Mouse (Mus musculus): ENCODE data around the gene Tns4. TPM values are rescaled to one million over a fixed set of nuclear protein-coding genes. Genes with fewer than 3 reads are reported as not detected.

The Tns4 gene
- polyA plus RNA-seq, 1 experiment = 0.17 TPM

DNA sequence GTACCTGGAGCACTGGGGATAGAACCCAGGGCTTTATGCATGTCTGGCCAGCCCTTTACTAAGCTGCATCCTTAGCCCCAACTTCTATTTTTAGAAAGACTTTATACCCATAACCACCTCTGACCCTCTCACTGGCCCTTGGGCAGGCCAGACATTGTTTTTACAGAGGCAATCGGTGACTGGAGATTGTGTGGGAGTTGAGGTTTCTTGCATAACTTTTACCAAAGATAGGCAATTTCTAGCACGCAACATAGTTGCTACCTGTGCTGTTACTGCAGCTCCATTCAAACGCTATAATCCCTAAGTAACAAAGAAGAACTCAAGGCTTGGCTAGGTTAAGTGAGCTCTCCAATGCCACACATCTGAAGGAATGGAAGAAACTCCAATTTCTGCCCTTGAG lies 7.5 kb downstream of the Tns4 start:
- TF ChIP-seq CTCF (IDR thresholded peaks at IDR 0.05; ENCODE audit: extremely low read depth, insufficient read depth, low read length) (no peak), POLR2A (IDR thresholded peaks at IDR 0.05; ENCODE audit: extremely low read depth, insufficient read depth, low read length) (no peak)
- Histone ChIP-seq H3K4me1 (ENCODE audit: control insufficient read depth, insufficient read depth, low read length) (no peaks in the 10 kb centered on the region), H3K27ac (ENCODE audit: insufficient read depth, low read length) (no peak overlapping the region), H3K4me3 (ENCODE audit: insufficient read depth, low read length) (no peak overlapping the region)

DNA sequence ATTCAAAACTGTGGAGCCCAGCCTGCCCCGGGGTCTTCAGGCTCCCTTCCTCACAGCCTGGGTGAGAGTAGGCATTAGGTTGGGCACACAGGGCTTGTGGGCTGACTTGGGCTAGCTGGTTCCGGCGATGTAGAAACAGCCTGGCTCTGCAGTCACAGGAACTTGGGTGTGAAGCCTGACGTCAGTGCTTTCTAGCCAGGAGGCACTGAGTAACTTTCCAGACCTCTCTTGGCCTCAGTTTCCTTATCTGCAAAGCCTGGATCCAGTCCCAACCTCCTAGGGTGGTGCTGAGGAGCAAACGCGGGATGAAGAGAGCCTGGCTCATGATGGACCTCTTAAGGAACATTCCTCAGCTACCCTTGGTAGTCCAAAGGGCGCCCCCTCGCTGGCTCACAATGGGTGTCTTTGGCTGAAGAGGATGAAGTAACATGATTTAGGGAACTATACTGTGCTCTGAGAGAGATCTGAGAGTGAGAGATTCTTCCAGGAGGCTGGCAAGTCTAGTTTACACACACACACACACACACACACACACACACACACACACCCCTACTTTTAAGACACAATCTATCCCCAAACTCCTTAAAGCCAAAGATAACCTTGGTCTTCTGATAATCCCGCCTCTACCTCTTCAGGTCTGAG lies 8.1 kb downstream of the Tns4 start:
- Histone ChIP-seq H3K27ac (ENCODE audit: insufficient read depth, low read length) (no peak overlapping the region), H3K4me3 (ENCODE audit: insufficient read depth, low read length) (no peak overlapping the region), H3K4me1 (ENCODE audit: control insufficient read depth, insufficient read depth, low read length) (no peaks in the 10 kb centered on the region)
- TF ChIP-seq CTCF (IDR thresholded peaks at IDR 0.05; ENCODE audit: extremely low read depth, insufficient read depth, low read length) (no peak), POLR2A (IDR thresholded peaks at IDR 0.05; ENCODE audit: extremely low read depth, insufficient read depth, low read length) (no peak)

DNA sequence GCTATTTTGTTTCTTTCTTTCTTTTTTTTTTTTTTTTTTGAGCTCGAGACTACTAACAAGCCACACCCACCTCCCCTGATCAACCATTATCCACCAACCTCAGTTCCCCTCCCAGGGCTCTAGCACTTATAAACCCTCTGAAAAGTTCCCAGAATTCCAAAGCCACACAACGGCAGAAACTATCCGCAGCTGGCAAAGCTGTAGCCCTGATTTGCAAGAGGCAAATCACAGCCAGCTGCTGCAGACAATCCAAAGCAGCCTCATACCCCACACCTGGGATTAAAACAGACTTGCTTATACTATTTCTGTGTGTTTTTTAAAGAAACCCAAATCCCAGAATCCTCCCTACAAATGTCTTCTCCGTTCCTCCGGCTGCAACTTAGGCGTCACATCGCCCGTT lies 11.2 kb downstream of the Tns4 start:
- TF ChIP-seq POLR2A (IDR thresholded peaks at IDR 0.05; ENCODE audit: extremely low read depth, insufficient read depth, low read length) = no peak
- no peak for TF ChIP-seq CTCF (IDR thresholded peaks at IDR 0.05; ENCODE audit: extremely low read depth, insufficient read depth, low read length)
- Histone ChIP-seq H3K27ac (ENCODE audit: insufficient read depth, low read length) (no peak overlapping the region), H3K4me1 (ENCODE audit: control insufficient read depth, insufficient read depth, low read length) (no peaks in the 10 kb centered on the region), H3K4me3 (ENCODE audit: insufficient read depth, low read length) (no peak overlapping the region)

GRCm38 (mm10) chr11:99076744-99077319 lies 12.3 kb downstream of the Tns4 start:
- Histone ChIP-seq H3K27ac (ENCODE audit: insufficient read depth, low read length) (no peak overlapping the region), H3K4me1 (ENCODE audit: control insufficient read depth, insufficient read depth, low read length) (no peaks in the 10 kb centered on the region), H3K4me3 (ENCODE audit: insufficient read depth, low read length) (no peak overlapping the region)
- TF ChIP-seq POLR2A (IDR thresholded peaks at IDR 0.05; ENCODE audit: extremely low read depth, insufficient read depth, low read length) (no peak), CTCF (IDR thresholded peaks at IDR 0.05; ENCODE audit: extremely low read depth, insufficient read depth, low read length) (no peak)

- H3K27ac ChIP-seq (ENCODE audit: insufficient read depth, low read length) = no peak overlapping the region
- TF ChIP-seq POLR2A (IDR thresholded peaks at IDR 0.05; ENCODE audit: extremely low read depth, insufficient read depth, low read length) (no peak), CTCF (IDR thresholded peaks at IDR 0.05; ENCODE audit: extremely low read depth, insufficient read depth, low read length) (no peak)
- H3K4me1 ChIP-seq (ENCODE audit: control insufficient read depth, insufficient read depth, low read length) = no peaks in the 10 kb centered on the region
- no peak overlapping the region for H3K4me3 ChIP-seq (ENCODE audit: insufficient read depth, low read length)
Measured at GRCm38 (mm10) chr11:99073781-99074180, 15.3 kb downstream of the Tns4 start.

- TF ChIP-seq POLR2A (IDR thresholded peaks at IDR 0.05; ENCODE audit: extremely low read depth, insufficient read depth, low read length) (no peak), CTCF (IDR thresholded peaks at IDR 0.05; ENCODE audit: extremely low read depth, insufficient read depth, low read length) (no peak)
- H3K4me3 ChIP-seq (ENCODE audit: insufficient read depth, low read length) = no peak overlapping the region
- no peak overlapping the region for H3K27ac ChIP-seq (ENCODE audit: insufficient read depth, low read length)
- no peaks in the 10 kb centered on the region for H3K4me1 ChIP-seq (ENCODE audit: control insufficient read depth, insufficient read depth, low read length)
Measured at GRCm38 (mm10) chr11:99071866-99072265, 17.2 kb downstream of the Tns4 start.

DNA sequence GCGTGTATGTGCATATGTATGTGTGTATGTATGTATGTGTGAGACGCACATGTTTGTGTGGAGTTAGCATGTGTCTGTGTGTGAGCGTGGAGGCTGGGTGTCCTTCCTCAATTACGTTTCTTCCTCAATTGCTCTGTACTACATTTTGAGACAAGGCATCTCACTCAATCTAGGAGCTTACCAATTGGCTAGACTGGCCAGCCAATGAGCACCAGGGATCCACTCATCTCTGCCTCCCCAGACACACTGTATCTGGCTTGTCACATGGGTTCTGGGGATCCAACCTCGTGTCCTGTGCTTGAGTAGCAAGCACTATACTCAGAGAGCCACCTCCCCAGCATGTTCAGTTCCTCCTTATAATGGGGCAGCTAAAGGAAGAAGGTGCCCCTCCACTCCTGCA lies 20.7 kb downstream of the Tns4 start:
- Histone ChIP-seq H3K27ac (ENCODE audit: insufficient read depth, low read length) (no peak overlapping the region), H3K4me1 (ENCODE audit: control insufficient read depth, insufficient read depth, low read length) (0 out of 2 replicates have a peak, but pooled peaks cover 2% of the 10 kb centered on the region), H3K4me3 (ENCODE audit: insufficient read depth, low read length) (no peak overlapping the region)
- TF ChIP-seq CTCF (IDR thresholded peaks at IDR 0.05; ENCODE audit: extremely low read depth, insufficient read depth, low read length) (no peak), POLR2A (IDR thresholded peaks at IDR 0.05; ENCODE audit: extremely low read depth, insufficient read depth, low read length) (no peak)

DNA sequence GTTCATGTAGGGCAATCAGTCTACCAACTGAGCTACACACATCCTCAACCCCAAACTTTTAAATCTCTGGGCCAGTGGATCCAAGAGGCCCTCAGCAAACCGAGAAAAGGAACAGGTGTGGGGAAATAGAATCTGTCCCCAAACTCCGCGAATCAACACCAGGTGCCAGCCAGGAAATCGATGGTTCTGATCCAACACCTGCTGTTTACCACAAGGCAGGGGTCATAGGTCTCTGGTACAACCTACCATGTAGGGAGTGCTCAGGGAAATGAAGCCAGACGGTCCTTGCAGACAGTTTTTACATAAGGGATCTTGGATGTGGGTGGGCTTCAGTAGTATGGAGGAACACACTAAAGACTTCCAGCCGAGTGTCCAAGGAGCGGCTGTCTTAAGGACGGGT lies 21.5 kb downstream of the Tns4 start:
- no peak overlapping the region for H3K27ac ChIP-seq (ENCODE audit: insufficient read depth, low read length)
- TF ChIP-seq POLR2A (IDR thresholded peaks at IDR 0.05; ENCODE audit: extremely low read depth, insufficient read depth, low read length) (no peak), CTCF (IDR thresholded peaks at IDR 0.05; ENCODE audit: extremely low read depth, insufficient read depth, low read length) (no peak)
- no peak overlapping the region for H3K4me3 ChIP-seq (ENCODE audit: insufficient read depth, low read length)
- H3K4me1 ChIP-seq (ENCODE audit: control insufficient read depth, insufficient read depth, low read length) = 0 out of 2 replicates have a peak, but pooled peaks cover 2% of the 10 kb centered on the region

- H3K27ac ChIP-seq (ENCODE audit: insufficient read depth, low read length) = no peak overlapping the region
- TF ChIP-seq POLR2A (IDR thresholded peaks at IDR 0.05; ENCODE audit: extremely low read depth, insufficient read depth, low read length) = no peak
- peak; percentile 95 for TF ChIP-seq CTCF (IDR thresholded peaks at IDR 0.05; ENCODE audit: extremely low read depth, insufficient read depth, low read length)
- H3K4me3 ChIP-seq (ENCODE audit: insufficient read depth, low read length) = no peak overlapping the region
- 0 out of 2 replicates have a peak, but pooled peaks cover 2% of the 10 kb centered on the region for H3K4me1 ChIP-seq (ENCODE audit: control insufficient read depth, insufficient read depth, low read length)
Measured at GRCm38 (mm10) chr11:99065979-99066378, 23.1 kb downstream of the Tns4 start.

GRCm38 (mm10) chr11:99065353-99065752 lies 23.8 kb downstream of the Tns4 start:
- H3K4me1 ChIP-seq (ENCODE audit: control insufficient read depth, insufficient read depth, low read length) = 0 out of 2 replicates have a peak, but pooled peaks cover 2% of the 10 kb centered on the region
- no peak for TF ChIP-seq POLR2A (IDR thresholded peaks at IDR 0.05; ENCODE audit: extremely low read depth, insufficient read depth, low read length)
- TF ChIP-seq CTCF (IDR thresholded peaks at IDR 0.05; ENCODE audit: extremely low read depth, insufficient read depth, low read length) = no peak
- no peak overlapping the region for H3K27ac ChIP-seq (ENCODE audit: insufficient read depth, low read length)
- no peak overlapping the region for H3K4me3 ChIP-seq (ENCODE audit: insufficient read depth, low read length)
